Mouse (Mus musculus) lung, postnatal 0 days (tissue): ENCODE data around the gene Serpina9. TPM values are rescaled to one million over a fixed set of nuclear protein-coding genes. Genes with fewer than 3 reads are reported as not detected.

Experiments used
- ATAC-seq: fragments of 200-750 bp; cut with Nextera tagmentation; 2 replicates; pipeline ENCODE4 v1.8.0; 2017; ENCODE audit warnings: moderate library complexity
- DNase-seq: peaks from one replicate; pipeline ENCODE4 v3.0.0-alpha.2; 2016; ENCODE audit warnings: low spot score
- H3K27ac ChIP-seq: fragments of 300-500 bp; sonication (generic); 2 replicates; pipeline ENCODE4 v1.5.1; 2014; ENCODE audit warnings: antibody characterized with exemption, mild to moderate bottlenecking, low read length, mixed read lengths
- H3K27me3 ChIP-seq: fragments of 300-500 bp; sonication (generic); replicated peaks from 2 replicates; pipeline ENCODE4 v1.6.1; 2014; ENCODE audit warnings: low read length, mixed read lengths; ENCODE audit not compliant: insufficient read depth
- H3K36me3 ChIP-seq: fragments of 300-500 bp; sonication (generic); 2 replicates; pipeline ENCODE4 v1.6.1; 2014; ENCODE audit warnings: low read length, mixed read lengths; ENCODE audit not compliant: insufficient read depth
- H3K4me1 ChIP-seq: fragments of 300-500 bp; sonication (generic); 2 replicates; pipeline ENCODE4 v1.6.1; 2014; ENCODE audit warnings: antibody characterized with exemption, low read depth, low read length, mixed read lengths; ENCODE audit not compliant: insufficient read depth
- H3K4me2 ChIP-seq: fragments of 300-500 bp; sonication (generic); replicated peaks from 2 replicates; pipeline ENCODE4 v1.6.1; 2014; ENCODE audit warnings: low read depth, mild to moderate bottlenecking, low read length, moderate library complexity, mixed read lengths
- H3K4me3 ChIP-seq: fragments of 300-500 bp; sonication (generic); 2 replicates; pipeline ENCODE4 v1.5.1; 2014; ENCODE audit warnings: low read depth, low read length
- H3K9ac ChIP-seq: fragments of 300-500 bp; sonication (generic); replicated peaks from 2 replicates; pipeline ENCODE4 v1.6.1; 2014; ENCODE audit warnings: low read depth, mild to moderate bottlenecking
- H3K9me3 ChIP-seq: fragments of 300-500 bp; sonication (generic); 2 replicates; pipeline ENCODE4 v1.6.1; 2016; ENCODE audit warnings: low read length, mixed read lengths
- CTCF ChIP-seq: IDR thresholded peaks from 2 replicates; pipeline ENCODE4 v1.5.1; 2016; ENCODE audit warnings: antibody characterized with exemption, mild to moderate bottlenecking
- EP300 ChIP-seq: IDR thresholded peaks from 2 replicates; pipeline ENCODE4 v1.6.1; 2016; ENCODE audit warnings: antibody characterized with exemption, mild to moderate bottlenecking, control low read depth
- WGBS: fragments of 180-500 bp; shearing (Covaris S2); extraction: QIAGEN DNeasy Blood & Tissue Kit; methylation state at CpG from one replicate; pipeline ENCODE4 v1.1.7; 2014; 5-methylcytosine and 5-hydroxymethylcytosine counted together
- polyA plus RNA-seq: library from polyadenylated mRNA; unstranded; fragments of >200 nt; fragmentation: Nextera tagmentation; extraction: Ambion mirVana; gene quantifications from 2 replicates; pipeline ENCODE4 v1.2.1, GENCODE M21; 2015

The Serpina9 gene
- polyA plus RNA-seq, 1 experiment from 2014 or later, result 0.32 TPM

- Histone ChIP-seq H3K27me3 (no peaks in the 10 kb centered on the region), H3K9ac (no peak overlapping the region), H3K27ac (no peak overlapping the region), H3K4me2 (no peak overlapping the region), H3K4me3 (no peak overlapping the region), H3K4me1 (no peaks in the 10 kb centered on the region; the same call in 1 of the 2 replicates), H3K9me3 (no peaks in the 10 kb centered on the region), H3K36me3 (no peaks in the 10 kb centered on the region)
- no peak for TF ChIP-seq CTCF
- no peak for TF ChIP-seq EP300
- 67% methylated on average over 8 of the region's 8 CpGs for WGBS
- ATAC-seq (peak; percentile 30; the same call in 1 of the 2 replicates), DNase-seq (no peak)
Observed at GRCm38 (mm10) chr12:104045713-104046112, 32.2 kb upstream of the Serpina9 start.

GRCm38 (mm10) chr12:104044343-104044742 lies 30.8 kb upstream of the Serpina9 start, which contains the start of gene Serpina12:
Serpina12 (minus strand) TSS chr12:104044443.
- no peak for ATAC-seq
- no peak for TF ChIP-seq CTCF
- no peak for TF ChIP-seq EP300
- no peaks in the 10 kb centered on the region for H3K27me3 ChIP-seq

GRCm38 (mm10) chr12:104042753-104043152 lies 29.2 kb upstream of the Serpina9 start:
- WGBS, result 82% methylated on average over 2 of the region's 2 CpGs
- Histone ChIP-seq H3K27me3 (no peaks in the 10 kb centered on the region), H3K9me3 (no peaks in the 10 kb centered on the region), H3K9ac (no peak overlapping the region), H3K4me2 (no peak overlapping the region), H3K27ac (0 out of 2 replicates have a peak overlapping the region, but pooled peaks have one; percentile 14), H3K4me3 (no peak overlapping the region), H3K36me3 (no peaks in the 10 kb centered on the region), H3K4me1 (no peaks in the 10 kb centered on the region; the same call in 1 of the 2 replicates)
- ATAC-seq (no peak), DNase-seq (no peak)
- TF ChIP-seq CTCF (no peak), EP300 (no peak)

More at GRCm38 (mm10) chr12:104044343-104044742, 30.8 kb upstream of the Serpina9 start, which contains the start of gene Serpina12:
- H3K4me3 ChIP-seq, result no peak within 1 kb of the TSS
- H3K27ac ChIP-seq, result no peak within 1 kb of the TSS
- 83% methylated on average over 7 of the region's 7 CpGs for WGBS
- H3K4me1 ChIP-seq, result no peaks in the 10 kb centered on the region; the same call in 1 of the 2 replicates
- H3K9me3 ChIP-seq, result no peaks in the 10 kb centered on the region
- no peak within 1 kb of the TSS for H3K9ac ChIP-seq
- DNase-seq, result no peak
- no peaks in the 10 kb centered on the region for H3K36me3 ChIP-seq
- no peak within 1 kb of the TSS for H3K4me2 ChIP-seq

DNA sequence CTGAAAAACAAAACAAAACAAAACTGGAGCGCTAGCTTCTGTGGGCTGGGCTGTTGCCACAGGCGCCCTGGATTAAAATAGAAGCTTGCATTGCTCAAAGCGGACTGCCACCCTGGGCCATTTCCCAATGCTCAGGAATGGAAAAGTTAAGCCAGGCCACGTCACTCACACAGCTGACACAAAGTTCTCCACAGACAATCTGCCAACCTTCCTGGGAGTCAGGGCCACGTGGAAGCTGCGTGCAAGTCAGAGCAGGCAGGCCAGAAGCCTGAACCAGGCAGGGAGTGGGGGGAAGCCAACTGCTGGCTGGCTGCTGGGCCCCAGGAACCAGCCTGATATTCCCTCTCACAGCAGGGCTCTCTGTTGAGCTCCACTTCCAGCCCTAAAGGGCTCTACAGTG lies 27.8 kb upstream of the Serpina9 start:
- WGBS, result 40% methylated on average over 6 of the region's 6 CpGs
- no peak overlapping the region for H3K4me2 ChIP-seq
- no peaks in the 10 kb centered on the region for H3K36me3 ChIP-seq
- no peak overlapping the region for H3K9ac ChIP-seq
- no peaks in the 10 kb centered on the region; the same call in 1 of the 2 replicates for H3K4me1 ChIP-seq
- peak; percentile 89 for ATAC-seq
- no peak overlapping the region for H3K4me3 ChIP-seq
- H3K27me3 ChIP-seq, result no peaks in the 10 kb centered on the region
- DNase-seq, result peak; percentile 89
- no peak for TF ChIP-seq CTCF
- TF ChIP-seq EP300, result no peak
- H3K27ac ChIP-seq, result peak overlapping the region; percentile 76
- no peaks in the 10 kb centered on the region for H3K9me3 ChIP-seq

GRCm38 (mm10) chr12:104038181-104038580 lies 24.6 kb upstream of the Serpina9 start:
- Histone ChIP-seq H3K4me2 (no peak overlapping the region), H3K27me3 (no peaks in the 10 kb centered on the region), H3K27ac (no peak overlapping the region), H3K9ac (no peak overlapping the region), H3K36me3 (no peaks in the 10 kb centered on the region), H3K9me3 (no peaks in the 10 kb centered on the region), H3K4me1 (no peaks in the 10 kb centered on the region), H3K4me3 (no peak overlapping the region)
- ATAC-seq (no peak), DNase-seq (no peak)
- TF ChIP-seq EP300, result no peak
- no peak for TF ChIP-seq CTCF
- 87% methylated on average over 7 of the region's 7 CpGs for WGBS

- H3K4me1 ChIP-seq, result no peaks in the 10 kb centered on the region
- H3K36me3 ChIP-seq, result no peaks in the 10 kb centered on the region
- H3K4me3 ChIP-seq, result no peak overlapping the region
- no peak for DNase-seq
- H3K9me3 ChIP-seq, result no peaks in the 10 kb centered on the region
- no peak for TF ChIP-seq EP300
- TF ChIP-seq CTCF, result no peak
- no peak overlapping the region for H3K4me2 ChIP-seq
- WGBS, result 100% methylated on average over 1 of the region's 1 CpGs
- no peaks in the 10 kb centered on the region for H3K27me3 ChIP-seq
- no peak overlapping the region for H3K9ac ChIP-seq
- no peak overlapping the region for H3K27ac ChIP-seq
- ATAC-seq, result no peak
Observed at GRCm38 (mm10) chr12:104033752-104034151, 20.2 kb upstream of the Serpina9 start.

DNA sequence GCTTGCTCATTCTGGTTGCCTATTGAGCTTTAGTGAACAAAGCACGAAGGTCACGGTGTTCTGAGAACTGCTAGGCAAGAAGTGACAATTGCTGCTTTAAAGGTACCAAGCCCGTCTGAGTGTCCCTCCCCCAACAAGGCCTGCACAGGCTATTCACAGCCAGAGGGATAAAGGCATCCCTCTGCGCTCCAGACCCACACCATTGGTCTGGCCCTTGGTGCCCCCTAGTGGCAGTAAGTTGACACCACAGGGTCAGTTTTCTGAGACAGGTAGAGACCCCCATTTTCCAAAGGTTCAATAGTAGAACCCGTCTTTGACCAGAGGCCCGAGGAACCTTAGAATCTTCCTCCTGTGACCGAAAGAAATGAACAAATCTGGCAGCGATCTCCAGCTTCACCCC lies 16.4 kb upstream of the Serpina9 start:
- Histone ChIP-seq H3K9me3 (no peaks in the 10 kb centered on the region), H3K4me2 (no peak overlapping the region), H3K9ac (no peak overlapping the region), H3K4me3 (no peak overlapping the region), H3K27ac (no peak overlapping the region), H3K4me1 (no peaks in the 10 kb centered on the region), H3K36me3 (no peaks in the 10 kb centered on the region), H3K27me3 (no peaks in the 10 kb centered on the region)
- ATAC-seq (peak; percentile 48), DNase-seq (peak; percentile 53)
- WGBS, result 44% methylated on average over 8 of the region's 8 CpGs
- no peak for TF ChIP-seq EP300
- peak; percentile 82 for TF ChIP-seq CTCF
